Mouse (Mus musculus) embryonic facial prominence, embryonic 12.5 days (tissue): Measurements from ENCODE around the gene Foxl1. TPM values are rescaled to one million over a fixed set of nuclear protein-coding genes. Genes with fewer than 3 reads are reported as not detected.
A peak's percentile ranks its signal among the peaks of the same experiment; 100 is the strongest.

Experiments
- ATAC-seq: fragments of 200-750 bp; cut with Nextera tagmentation; 2 replicates; pipeline ENCODE4 v1.8.0; 2017; ENCODE audit not compliant: insufficient number of reproducible peaks, insufficient read depth, low FRiP score, low TSS enrichment
- H3K27ac ChIP-seq: fragments of 300-500 bp; sonication (generic); 2 replicates; pipeline ENCODE4 v1.5.1; 2016; ENCODE audit warnings: mild to moderate bottlenecking
- H3K27me3 ChIP-seq: fragments of 300-500 bp; sonication (generic); 2 replicates; pipeline ENCODE4 v1.6.1; 2016; ENCODE audit warnings: mild to moderate bottlenecking, moderate library complexity
- H3K36me3 ChIP-seq: fragments of 300-500 bp; sonication (generic); 2 replicates; pipeline ENCODE4 v1.6.1; 2016; ENCODE audit warnings: mild to moderate bottlenecking
- H3K4me1 ChIP-seq: fragments of 300-500 bp; sonication (generic); 2 replicates; pipeline ENCODE4 v1.6.1; 2016
- H3K4me2 ChIP-seq: fragments of 300-500 bp; sonication (generic); replicated peaks from 2 replicates; pipeline ENCODE4 v1.6.1; 2016; ENCODE audit warnings: mild to moderate bottlenecking, moderate library complexity
- H3K4me3 ChIP-seq: fragments of 300-500 bp; sonication (generic); 2 replicates; pipeline ENCODE4 v1.5.1; 2016; ENCODE audit warnings: mild to moderate bottlenecking
- H3K9ac ChIP-seq: fragments of 300-500 bp; sonication (generic); 2 replicates; pipeline ENCODE4 v1.6.1; 2016; ENCODE audit warnings: mild to moderate bottlenecking, moderate library complexity
- H3K9me3 ChIP-seq: fragments of 300-500 bp; sonication (generic); 2 replicates; pipeline ENCODE4 v1.6.1; 2016; ENCODE audit warnings: mild to moderate bottlenecking, moderate library complexity
- WGBS: fragments of 180-500 bp; shearing (Covaris S2); methylation state at CpG from one replicate; pipeline ENCODE4 v1.1.7; 2016; 5-methylcytosine and 5-hydroxymethylcytosine counted together
- polyA plus RNA-seq: library from polyadenylated mRNA; unstranded; fragments of >200 nt; fragmentation: Nextera tagmentation; extraction: Ambion mirVana; gene quantifications from 2 replicates; pipeline ENCODE4 v1.2.1, GENCODE M21; 2016

Foxl1 gene
- polyA plus RNA-seq, 1 experiment from 2014 or later = 4.6 TPM

GRCm38 (mm10) chr8:121107668-121108656 lies 19.8 kb upstream of the Foxl1 start, which contains the start of gene Mthfsd:
Gene Mthfsd, minus strand, starts transcription at chr8:121108392.
- peak within 1 kb of the TSS; percentile 12; the same call in 1 of the 2 replicates for H3K27ac ChIP-seq
- peak within 1 kb of the TSS; percentile 85 for H3K9ac ChIP-seq
- no peaks in the 10 kb centered on the region for H3K9me3 ChIP-seq
- ATAC-seq = peak; percentile 82
- peak within 1 kb of the TSS; percentile 87 for H3K4me2 ChIP-seq
- peaks cover 20% of the 10 kb centered on the region for H3K4me1 ChIP-seq
- peak within 1 kb of the TSS; percentile 85 for H3K4me3 ChIP-seq
- peaks cover 19% of the 10 kb centered on the region for H3K36me3 ChIP-seq
- WGBS = 1% methylated on average over 75 of the region's 75 CpGs
- peaks cover 14% of the 10 kb centered on the region; the same call in 1 of the 2 replicates for H3K27me3 ChIP-seq

- Histone ChIP-seq H3K27ac (0 out of 2 replicates have a peak overlapping the region, but pooled peaks have one; percentile 12), H3K27me3 (peaks cover 17% of the 10 kb centered on the region), H3K9me3 (no peaks in the 10 kb centered on the region), H3K36me3 (peaks cover 12% of the 10 kb centered on the region; the same call in 1 of the 2 replicates), H3K4me1 (peaks cover 22% of the 10 kb centered on the region), H3K4me2 (peak overlapping the region; percentile 87), H3K4me3 (peak overlapping the region; percentile 85), H3K9ac (peak overlapping the region; percentile 85; the same call in 1 of the 2 replicates)
- whole genome bisulfite sequencing = 14% methylated on average over 5 of the region's 5 CpGs
- no peak for ATAC-seq
These were observed 19.1 kb upstream of the Foxl1 start for GRCm38 (mm10) chr8:121108657-121109056.

- no peak overlapping the region for H3K27ac ChIP-seq
- ATAC-seq = no peak
- H3K9ac ChIP-seq = no peak overlapping the region
- no peak overlapping the region for H3K4me3 ChIP-seq
- peaks cover 27% of the 10 kb centered on the region for H3K4me1 ChIP-seq
- no peaks in the 10 kb centered on the region for H3K9me3 ChIP-seq
- peaks cover 38% of the 10 kb centered on the region for H3K27me3 ChIP-seq
- H3K36me3 ChIP-seq = no peaks in the 10 kb centered on the region
- WGBS = 39% methylated on average over 7 of the region's 7 CpGs
- H3K4me2 ChIP-seq = no peak overlapping the region
These were observed 16.4 kb upstream of the Foxl1 start for GRCm38 (mm10) chr8:121111145-121111907.

GRCm38 (mm10) chr8:121113261-121113660 lies 14.5 kb upstream of the Foxl1 start:
- Histone ChIP-seq H3K9me3 (no peaks in the 10 kb centered on the region), H3K4me1 (0 out of 2 replicates have a peak, but pooled peaks cover 19% of the 10 kb centered on the region), H3K27ac (no peak overlapping the region), H3K4me3 (no peak overlapping the region), H3K9ac (no peak overlapping the region), H3K27me3 (peaks cover 58% of the 10 kb centered on the region), H3K4me2 (peak overlapping the region; percentile 31), H3K36me3 (no peaks in the 10 kb centered on the region)
- no peak for ATAC-seq
- WGBS = under 1% methylated on average over 21 of the region's 21 CpGs

GRCm38 (mm10) chr8:121115136-121115535 lies 12.6 kb upstream of the Foxl1 start:
- under 1% methylated on average over 25 of the region's 25 CpGs for WGBS
- H3K27me3 ChIP-seq = peaks cover 67% of the 10 kb centered on the region
- peak overlapping the region; percentile 45 for H3K4me2 ChIP-seq
- no peaks in the 10 kb centered on the region for H3K36me3 ChIP-seq
- H3K9ac ChIP-seq = peak overlapping the region; percentile 57
- no peak for ATAC-seq
- peak overlapping the region; percentile 36; the same call in 1 of the 2 replicates for H3K27ac ChIP-seq
- peak overlapping the region; percentile 22 for H3K4me3 ChIP-seq
- H3K9me3 ChIP-seq = no peaks in the 10 kb centered on the region
- 0 out of 2 replicates have a peak, but pooled peaks cover 14% of the 10 kb centered on the region for H3K4me1 ChIP-seq

GRCm38 (mm10) chr8:121115948-121116347 lies 11.8 kb upstream of the Foxl1 start, which contains the start of gene Foxc2:
Gene Foxc2, plus strand, starts transcription at chr8:121116171.
- Histone ChIP-seq H3K4me2 (peak within 1 kb of the TSS; percentile 91), H3K9me3 (no peaks in the 10 kb centered on the region), H3K36me3 (no peaks in the 10 kb centered on the region), H3K4me1 (0 out of 2 replicates have a peak, but pooled peaks cover 14% of the 10 kb centered on the region), H3K27me3 (peaks cover 75% of the 10 kb centered on the region), H3K9ac (peak within 1 kb of the TSS; percentile 85), H3K27ac (peak within 1 kb of the TSS; percentile 96), H3K4me3 (peak within 1 kb of the TSS; percentile 64)
- under 1% methylated on average over 25 of the region's 25 CpGs for WGBS
- ATAC-seq = 0 out of 2 replicates have a peak, but pooled peaks have one; percentile 22

- WGBS = under 1% methylated on average over 55 of the region's 55 CpGs
These were observed 11.1 kb upstream of the Foxl1 start for GRCm38 (mm10) chr8:121116591-121117185.

GRCm38 (mm10) chr8:121117186-121117651 lies 10.5 kb upstream of the Foxl1 start:
- Histone ChIP-seq H3K27me3 (peaks cover 80% of the 10 kb centered on the region), H3K9me3 (no peaks in the 10 kb centered on the region), H3K36me3 (no peaks in the 10 kb centered on the region), H3K4me1 (0 out of 2 replicates have a peak, but pooled peaks cover 14% of the 10 kb centered on the region), H3K9ac (peak overlapping the region; percentile 85), H3K4me2 (peak overlapping the region; percentile 91), H3K4me3 (peak overlapping the region; percentile 64), H3K27ac (peak overlapping the region; percentile 96)
- WGBS = under 1% methylated on average over 57 of the region's 62 CpGs
- ATAC-seq = no peak

More at GRCm38 (mm10) chr8:121116591-121117185, 11.1 kb upstream of the Foxl1 start:
- Histone ChIP-seq H3K9ac (peak overlapping the region; percentile 85), H3K36me3 (no peaks in the 10 kb centered on the region), H3K4me2 (peak overlapping the region; percentile 91), H3K27ac (peak overlapping the region; percentile 96), H3K4me3 (peak overlapping the region; percentile 64), H3K4me1 (0 out of 2 replicates have a peak, but pooled peaks cover 14% of the 10 kb centered on the region), H3K9me3 (no peaks in the 10 kb centered on the region), H3K27me3 (peaks cover 76% of the 10 kb centered on the region)
- ATAC-seq = 0 out of 2 replicates have a peak, but pooled peaks have one; percentile 47

GRCm38 (mm10) chr8:121117906-121118305 lies 9.8 kb upstream of the Foxl1 start:
- peak overlapping the region; percentile 91 for H3K4me2 ChIP-seq
- peaks cover 80% of the 10 kb centered on the region for H3K27me3 ChIP-seq
- H3K9me3 ChIP-seq = no peaks in the 10 kb centered on the region
- WGBS = under 1% methylated on average over 28 of the region's 28 CpGs
- ATAC-seq = no peak
- H3K9ac ChIP-seq = peak overlapping the region; percentile 85
- peak overlapping the region; percentile 96 for H3K27ac ChIP-seq
- peak overlapping the region; percentile 64 for H3K4me3 ChIP-seq
- H3K36me3 ChIP-seq = 0 out of 2 replicates have a peak, but pooled peaks cover under 1% of the 10 kb centered on the region
- H3K4me1 ChIP-seq = 0 out of 2 replicates have a peak, but pooled peaks cover 14% of the 10 kb centered on the region

GRCm38 (mm10) chr8:121118634-121119420 lies 8.9 kb upstream of the Foxl1 start:
- Histone ChIP-seq H3K27ac (no peak overlapping the region), H3K9me3 (no peaks in the 10 kb centered on the region), H3K9ac (peak overlapping the region; percentile 85), H3K27me3 (peaks cover 85% of the 10 kb centered on the region), H3K4me2 (peak overlapping the region; percentile 91), H3K4me1 (0 out of 2 replicates have a peak, but pooled peaks cover 12% of the 10 kb centered on the region), H3K4me3 (peak overlapping the region; percentile 64), H3K36me3 (0 out of 2 replicates have a peak, but pooled peaks cover 3% of the 10 kb centered on the region)
- no peak for ATAC-seq
- WGBS = 2% methylated on average over 18 of the region's 18 CpGs
